Mouse (Mus musculus) stomach, embryonic 15.5 days (tissue): ENCODE results near the gene Csnk2a1. TPM values are rescaled to one million over a fixed set of nuclear protein-coding genes. Genes with fewer than 3 reads are reported as not detected.

Experiments
- ATAC-seq: fragments of 200-750 bp; cut with Nextera tagmentation; 2 replicates; pipeline ENCODE4 v1.8.0; 2017; ENCODE audit warnings: low read depth, moderate number of reproducible peaks, moderate TSS enrichment; ENCODE audit not compliant: insufficient read depth, low FRiP score
- H3K27ac ChIP-seq: fragments of 300-500 bp; sonication (generic); 2 replicates; pipeline ENCODE4 v1.5.1; 2015; ENCODE audit warnings: mild to moderate bottlenecking, inconsistent platforms
- H3K27me3 ChIP-seq: fragments of 300-500 bp; sonication (generic); replicated peaks from 2 replicates; pipeline ENCODE4 v1.6.1; 2015; ENCODE audit warnings: inconsistent platforms
- H3K36me3 ChIP-seq: fragments of 300-500 bp; sonication (generic); 2 replicates; pipeline ENCODE4 v1.6.1; 2015; ENCODE audit warnings: inconsistent platforms
- H3K4me1 ChIP-seq: fragments of 300-500 bp; sonication (generic); 2 replicates; pipeline ENCODE4 v1.6.1; 2015; ENCODE audit warnings: inconsistent platforms
- H3K4me2 ChIP-seq: fragments of 300-500 bp; sonication (generic); 2 replicates; pipeline ENCODE4 v1.6.1; 2015; ENCODE audit warnings: mild to moderate bottlenecking, inconsistent platforms
- H3K4me3 ChIP-seq: fragments of 300-500 bp; sonication (generic); replicated peaks from 2 replicates; pipeline ENCODE4 v1.5.1; 2015; ENCODE audit warnings: inconsistent platforms
- H3K9ac ChIP-seq: fragments of 300-500 bp; sonication (generic); 2 replicates; pipeline ENCODE4 v1.6.1; 2015; ENCODE audit warnings: inconsistent platforms
- H3K9me3 ChIP-seq: fragments of 300-500 bp; sonication (generic); 2 replicates; pipeline ENCODE4 v1.6.1; 2016; ENCODE audit warnings: inconsistent platforms
- WGBS: fragments of 180-500 bp; shearing (Covaris S2); methylation state at CpG from one replicate; pipeline ENCODE4 v1.1.7; 2015; 5-methylcytosine and 5-hydroxymethylcytosine counted together
- polyA plus RNA-seq: library from polyadenylated mRNA; unstranded; fragments of >200 nt; fragmentation: Nextera tagmentation; extraction: Ambion mirVana; gene quantifications from 2 replicates; pipeline ENCODE4 v1.2.1, GENCODE M21; 2015

Gene Csnk2a1
- polyA plus RNA-seq, 1 experiment from 2014 or later = 89.8 TPM

DNA sequence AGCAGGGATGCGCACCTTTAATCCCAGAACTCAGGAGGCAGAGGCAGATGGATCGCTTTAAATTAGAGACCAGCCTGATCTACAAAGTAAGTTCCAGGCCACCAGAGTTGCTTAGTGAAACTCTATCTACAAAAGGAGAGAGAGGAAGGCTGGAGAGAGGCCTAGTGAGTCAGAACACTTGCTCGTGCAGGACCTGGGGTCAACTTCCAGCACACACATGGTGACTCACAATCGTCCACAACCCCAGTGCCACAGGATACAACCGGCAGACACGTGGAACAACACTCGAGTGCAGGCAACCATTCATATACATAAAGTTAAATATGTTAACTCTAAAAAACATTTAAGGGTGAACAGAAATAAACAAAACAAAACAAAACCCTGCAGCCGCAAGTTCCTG lies 100.0 kb downstream of the Csnk2a1 start:
- peaks cover 33% of the 10 kb centered on the region for H3K36me3 ChIP-seq
- no peak overlapping the region for H3K4me3 ChIP-seq

DNA sequence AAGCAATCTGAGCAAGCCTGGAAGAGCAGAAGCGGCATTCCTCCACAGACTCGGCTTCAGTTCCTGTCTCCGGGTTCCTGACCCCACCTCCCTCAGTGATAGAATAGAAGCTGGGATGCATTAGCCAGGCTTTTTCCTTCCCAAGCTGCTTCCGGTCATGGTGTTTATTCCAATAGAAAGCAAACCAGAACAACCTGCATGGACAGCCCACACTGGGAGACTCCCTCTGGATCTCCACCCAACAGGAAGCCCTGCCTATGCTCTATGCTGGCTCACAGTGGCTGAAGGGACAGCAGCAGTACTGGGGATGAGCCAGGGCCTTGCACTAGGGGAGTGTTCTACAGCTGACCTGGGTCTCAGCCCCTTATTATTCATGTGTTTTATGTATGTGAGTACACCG lies 101.3 kb downstream of the Csnk2a1 start:
- H3K9ac ChIP-seq = no peak overlapping the region
- H3K4me3 ChIP-seq = no peak overlapping the region
- 78% methylated on average over 5 of the region's 5 CpGs for WGBS
- H3K36me3 ChIP-seq = peaks cover 25% of the 10 kb centered on the region
- H3K27ac ChIP-seq = no peak overlapping the region
- H3K4me2 ChIP-seq = no peak overlapping the region
- peaks cover 8% of the 10 kb centered on the region for H3K4me1 ChIP-seq
- no peaks in the 10 kb centered on the region for H3K27me3 ChIP-seq
- no peaks in the 10 kb centered on the region for H3K9me3 ChIP-seq
- ATAC-seq = no peak

More for the DNA sequence above, 100.0 kb downstream of the Csnk2a1 start:
- ATAC-seq = no peak
- Histone ChIP-seq H3K4me1 (peaks cover 8% of the 10 kb centered on the region), H3K27ac (no peak overlapping the region), H3K27me3 (no peaks in the 10 kb centered on the region), H3K9ac (no peak overlapping the region), H3K4me2 (no peak overlapping the region), H3K9me3 (no peaks in the 10 kb centered on the region)
- 86% methylated on average over 8 of the region's 8 CpGs for WGBS

DNA sequence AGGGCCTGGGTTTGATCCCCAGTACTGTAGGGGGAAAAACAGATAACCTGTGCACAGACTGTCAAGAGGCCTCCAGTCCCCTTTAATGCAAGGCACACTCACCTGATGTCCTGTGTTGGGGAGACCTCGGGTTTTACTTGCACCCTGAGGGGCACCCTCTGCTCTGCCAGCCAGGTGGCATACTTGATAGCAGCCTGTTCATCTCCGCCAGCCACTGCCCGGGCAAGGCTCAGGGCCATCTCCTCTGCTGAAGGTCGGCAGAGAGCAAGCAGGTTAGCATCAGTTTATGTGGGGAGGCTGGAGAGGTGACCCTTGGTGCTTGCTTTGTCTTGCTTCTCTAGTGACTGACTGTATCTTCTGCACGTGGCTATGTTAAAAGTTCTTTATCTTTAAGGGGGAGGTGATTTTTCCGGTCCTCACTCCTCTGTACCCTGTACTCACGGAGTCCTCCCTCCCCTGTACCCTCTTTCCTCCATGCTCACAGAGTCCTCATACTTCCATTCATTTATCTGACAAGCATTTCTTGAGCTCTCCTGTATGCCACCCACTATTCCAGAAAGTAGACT lies 104.3 kb downstream of the Csnk2a1 start:
- no peak overlapping the region for H3K27ac ChIP-seq
- no peaks in the 10 kb centered on the region for H3K9me3 ChIP-seq
- ATAC-seq = no peak
- peaks cover 6% of the 10 kb centered on the region; the same call in 1 of the 2 replicates for H3K36me3 ChIP-seq
- H3K4me1 ChIP-seq = peaks cover 8% of the 10 kb centered on the region
- no peak overlapping the region for H3K9ac ChIP-seq
- H3K4me2 ChIP-seq = peak overlapping the region; percentile 85
- peak overlapping the region; percentile 76 for H3K4me3 ChIP-seq
- WGBS = 49% methylated on average over 7 of the region's 7 CpGs
- H3K27me3 ChIP-seq = no peaks in the 10 kb centered on the region

Other genes starting within 250 kb of the Csnk2a1 start
- gene Fam110a, start 246.6 kb upstream of the Csnk2a1 start, polyA plus RNA-seq = 26.8 TPM in 2 replicates
- 4.9 and 7.3 TPM in 2 replicates for gene Slc52a3, start 230.3 kb upstream of the Csnk2a1 start, polyA plus RNA-seq
- 0.04 and 0.05 TPM in 2 replicates for gene Scrt2, start 145.3 kb upstream of the Csnk2a1 start, polyA plus RNA-seq
- 12.2 and 12.7 TPM in 2 replicates for gene Srxn1, start 121.3 kb upstream of the Csnk2a1 start, polyA plus RNA-seq
- gene Tcf15, start 83.3 kb upstream of the Csnk2a1 start, polyA plus RNA-seq = 8.2 and 10.7 TPM in 2 replicates
- 37.8 and 39.8 TPM in 2 replicates for gene Tbc1d20, start 67.0 kb downstream of the Csnk2a1 start, polyA plus RNA-seq
- gene Rbck1, start 105.8 kb downstream of the Csnk2a1 start, polyA plus RNA-seq = 81.9 and 86.5 TPM in 2 replicates
- gene Trib3, start 117.2 kb downstream of the Csnk2a1 start, polyA plus RNA-seq = 2.1 and 2.2 TPM in 2 replicates
- 2.0 and 2.3 TPM in 2 replicates for gene Nrsn2, start 149.8 kb downstream of the Csnk2a1 start, polyA plus RNA-seq
- gene Sox12, start 171.2 kb downstream of the Csnk2a1 start, polyA plus RNA-seq = 7.2 and 8.0 TPM in 2 replicates
- gene Zcchc3, start 188.2 kb downstream of the Csnk2a1 start, polyA plus RNA-seq = 40.0 and 40.1 TPM in 2 replicates
- gene 6820408C15Rik, start 188.7 kb downstream of the Csnk2a1 start, polyA plus RNA-seq = 0.52 and 0.85 TPM in 2 replicates
- gene Defb23, start 237.8 kb downstream of the Csnk2a1 start, polyA plus RNA-seq = not detected in 2 replicates